Mouse (Mus musculus) stomach, embryonic 14.5 days (tissue): ENCODE data around the gene Krtap17-1. TPM values are rescaled to one million over a fixed set of nuclear protein-coding genes. Genes with fewer than 3 reads are reported as not detected.

Experiments
- ATAC-seq: fragments of 200-750 bp; cut with Nextera tagmentation; 2 replicates; pipeline ENCODE4 v1.8.0; 2017; ENCODE audit warnings: low read depth, moderate TSS enrichment; ENCODE audit not compliant: insufficient number of reproducible peaks, insufficient read depth, low FRiP score
- H3K27ac ChIP-seq: fragments of 300-500 bp; sonication (generic); 2 replicates; pipeline ENCODE4 v1.5.1; 2014; ENCODE audit warnings: mild to moderate bottlenecking, low read length, moderate library complexity, mixed read lengths
- H3K27me3 ChIP-seq: fragments of 300-500 bp; sonication (generic); 2 replicates; pipeline ENCODE4 v1.6.1; 2014; ENCODE audit warnings: low read length, control low read depth, mixed read lengths; ENCODE audit not compliant: control insufficient read depth, insufficient read depth
- H3K36me3 ChIP-seq: fragments of 300-500 bp; sonication (generic); 2 replicates; pipeline ENCODE4 v1.6.1; 2014; ENCODE audit warnings: mild to moderate bottlenecking, control low read depth, low read length, moderate library complexity, mixed read lengths; ENCODE audit not compliant: control insufficient read depth, insufficient read depth
- H3K4me1 ChIP-seq: fragments of 300-500 bp; sonication (generic); 2 replicates; pipeline ENCODE4 v1.6.1; 2014; ENCODE audit warnings: low read length, control low read depth, mixed read lengths; ENCODE audit not compliant: control insufficient read depth, insufficient read depth
- H3K4me2 ChIP-seq: fragments of 300-500 bp; sonication (generic); replicated peaks from 2 replicates; pipeline ENCODE4 v1.6.1; 2014; ENCODE audit warnings: low read depth, low read length, control low read depth
- H3K4me3 ChIP-seq: fragments of 300-500 bp; sonication (generic); 2 replicates; pipeline ENCODE4 v1.5.1; 2014; ENCODE audit warnings: low read depth, low read length, control low read depth
- H3K9ac ChIP-seq: fragments of 300-500 bp; sonication (generic); replicated peaks from 2 replicates; pipeline ENCODE4 v1.6.1; 2014; ENCODE audit warnings: low read depth, mild to moderate bottlenecking, control low read depth, low read length, moderate library complexity, mixed read lengths
- H3K9me3 ChIP-seq: fragments of 300-500 bp; sonication (generic); 2 replicates; pipeline ENCODE4 v1.6.1; 2016; ENCODE audit warnings: low read depth, low read length, control low read depth; ENCODE audit not compliant: control insufficient read depth
- WGBS: fragments of 180-500 bp; shearing (Covaris S2); extraction: QIAGEN DNeasy Blood & Tissue Kit; methylation state at CpG from one replicate; pipeline ENCODE4 v1.1.7; 2014; 5-methylcytosine and 5-hydroxymethylcytosine counted together
- polyA plus RNA-seq: library from polyadenylated mRNA; unstranded; fragments of >200 nt; fragmentation: Nextera tagmentation; extraction: Ambion mirVana; gene quantifications from 2 replicates; pipeline ENCODE4 v1.2.1, GENCODE M21; 2014

Krtap17-1 gene
- polyA plus RNA-seq, 1 experiment from 2014 or later: not detected

DNA sequence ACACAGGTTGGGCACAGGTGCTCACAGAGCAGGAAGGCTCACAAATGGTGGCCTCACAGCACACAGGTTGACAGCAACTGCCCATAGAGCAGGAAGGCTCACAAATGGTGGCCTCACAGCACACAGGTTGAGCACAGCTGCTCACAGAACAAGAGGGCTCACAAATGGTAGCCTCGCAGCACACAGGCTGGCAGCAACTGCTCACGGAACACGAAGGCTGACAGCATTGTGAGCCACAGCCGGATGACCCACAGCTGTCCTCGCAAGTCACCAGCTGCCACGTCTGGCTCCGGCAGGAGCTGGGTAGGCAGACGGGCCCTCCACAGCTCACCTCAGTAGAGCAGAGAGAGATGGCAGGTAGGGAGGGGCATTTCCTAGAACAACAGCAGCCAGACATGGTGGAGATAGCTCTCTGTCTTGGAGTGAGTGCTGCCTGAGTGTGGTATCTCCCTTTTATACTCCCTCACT lies 7.6 kb downstream of the Krtap17-1 start, which contains the start of gene Krtap16-1:
Gene Krtap16-1 (minus strand): TSS at position 418 of the 468 bp plus-strand sequence.
- no peak within 1 kb of the TSS for H3K27ac ChIP-seq
- no peak within 1 kb of the TSS for H3K9ac ChIP-seq
- no peak within 1 kb of the TSS for H3K4me2 ChIP-seq
- H3K36me3 ChIP-seq: no peaks in the 10 kb centered on the region
- ATAC-seq: no peak
- no peaks in the 10 kb centered on the region for H3K27me3 ChIP-seq
- H3K4me3 ChIP-seq: no peak within 1 kb of the TSS
- no peaks in the 10 kb centered on the region for H3K4me1 ChIP-seq
- 67% methylated on average over 8 of the region's 8 CpGs for WGBS
- H3K9me3 ChIP-seq: no peaks in the 10 kb centered on the region

- no peak for ATAC-seq
- no peak overlapping the region for H3K9ac ChIP-seq
Measured at GRCm38 (mm10) chr11:99985291-99986092, 8.3 kb downstream of the Krtap17-1 start.

GRCm38 (mm10) chr11:99983442-99983841 lies 10.4 kb downstream of the Krtap17-1 start:
- 93% methylated on average over 1 of the region's 1 CpGs for WGBS
- ATAC-seq: no peak

More at GRCm38 (mm10) chr11:99985291-99986092, 8.3 kb downstream of the Krtap17-1 start:
- Histone ChIP-seq H3K4me1 (no peaks in the 10 kb centered on the region), H3K9me3 (no peaks in the 10 kb centered on the region), H3K4me2 (no peak overlapping the region), H3K27ac (no peak overlapping the region), H3K27me3 (no peaks in the 10 kb centered on the region), H3K36me3 (no peaks in the 10 kb centered on the region), H3K4me3 (no peak overlapping the region)
- 79% methylated on average over 20 of the region's 20 CpGs for WGBS

DNA sequence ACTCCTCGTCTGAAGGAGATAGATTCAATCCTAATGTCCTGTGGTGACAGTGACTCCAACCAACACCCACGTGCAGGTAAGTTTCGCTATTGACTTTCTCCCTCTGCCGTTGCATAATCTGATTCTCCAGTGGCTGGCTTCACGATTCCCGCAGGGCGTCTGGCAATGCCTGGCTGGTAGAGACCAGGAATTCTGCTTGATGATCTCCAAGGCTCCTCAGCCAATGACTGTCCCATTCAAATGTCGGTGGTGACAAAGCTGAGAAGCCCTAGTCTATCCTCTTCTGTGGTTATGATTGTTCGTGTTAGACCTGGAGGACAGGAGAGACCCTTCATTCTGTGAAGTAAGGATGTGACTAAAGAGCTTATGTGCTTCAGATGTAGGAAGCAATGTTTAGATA lies 11.1 kb downstream of the Krtap17-1 start:
- no peak overlapping the region for H3K4me3 ChIP-seq
- no peak overlapping the region for H3K4me2 ChIP-seq
- no peak overlapping the region for H3K27ac ChIP-seq
- no peaks in the 10 kb centered on the region for H3K27me3 ChIP-seq
- no peaks in the 10 kb centered on the region for H3K9me3 ChIP-seq
- no peaks in the 10 kb centered on the region for H3K4me1 ChIP-seq
- no peaks in the 10 kb centered on the region for H3K36me3 ChIP-seq
- no peak overlapping the region for H3K9ac ChIP-seq
- ATAC-seq: no peak
- WGBS: 83% methylated on average over 9 of the region's 9 CpGs

More at GRCm38 (mm10) chr11:99983442-99983841, 10.4 kb downstream of the Krtap17-1 start:
- Histone ChIP-seq H3K27me3 (no peaks in the 10 kb centered on the region), H3K9me3 (no peaks in the 10 kb centered on the region), H3K36me3 (no peaks in the 10 kb centered on the region), H3K4me1 (no peaks in the 10 kb centered on the region), H3K27ac (no peak overlapping the region), H3K9ac (no peak overlapping the region), H3K4me2 (no peak overlapping the region), H3K4me3 (no peak overlapping the region)

GRCm38 (mm10) chr11:99978953-99979352 lies 14.8 kb downstream of the Krtap17-1 start, which contains the start of gene Krtap29-1:
Krtap29-1 (minus strand) TSS chr11:99979053.
- Histone ChIP-seq H3K9me3 (no peaks in the 10 kb centered on the region), H3K4me1 (no peaks in the 10 kb centered on the region), H3K27ac (no peak within 1 kb of the TSS), H3K4me3 (no peak within 1 kb of the TSS), H3K36me3 (no peaks in the 10 kb centered on the region), H3K9ac (no peak within 1 kb of the TSS), H3K4me2 (no peak within 1 kb of the TSS), H3K27me3 (no peaks in the 10 kb centered on the region)
- 72% methylated on average over 5 of the region's 5 CpGs for WGBS
- ATAC-seq: no peak

- WGBS: 8% methylated on average over 2 of the region's 2 CpGs
- H3K4me2 ChIP-seq: no peak overlapping the region
- H3K36me3 ChIP-seq: no peaks in the 10 kb centered on the region
- no peak overlapping the region for H3K9ac ChIP-seq
- no peak for ATAC-seq
- H3K9me3 ChIP-seq: no peaks in the 10 kb centered on the region
- no peak overlapping the region for H3K27ac ChIP-seq
- H3K27me3 ChIP-seq: no peaks in the 10 kb centered on the region
- no peak overlapping the region for H3K4me3 ChIP-seq
- H3K4me1 ChIP-seq: no peaks in the 10 kb centered on the region
Measured at GRCm38 (mm10) chr11:99965961-99966360, 27.8 kb downstream of the Krtap17-1 start.

GRCm38 (mm10) chr11:99964213-99964612 lies 29.6 kb downstream of the Krtap17-1 start:
- Histone ChIP-seq H3K4me3 (no peak overlapping the region), H3K36me3 (no peaks in the 10 kb centered on the region), H3K27ac (no peak overlapping the region), H3K9ac (no peak overlapping the region), H3K9me3 (no peaks in the 10 kb centered on the region), H3K4me2 (no peak overlapping the region), H3K4me1 (no peaks in the 10 kb centered on the region), H3K27me3 (no peaks in the 10 kb centered on the region)
- WGBS: 62% methylated on average over 6 of the region's 6 CpGs
- ATAC-seq: no peak

- H3K36me3 ChIP-seq: no peaks in the 10 kb centered on the region
- H3K27me3 ChIP-seq: no peaks in the 10 kb centered on the region
- no peak within 1 kb of the TSS for H3K27ac ChIP-seq
- H3K9me3 ChIP-seq: no peaks in the 10 kb centered on the region
- WGBS: 91% methylated on average over 2 of the region's 2 CpGs
- no peak within 1 kb of the TSS for H3K4me2 ChIP-seq
- H3K4me3 ChIP-seq: no peak within 1 kb of the TSS
- no peak for ATAC-seq
- H3K9ac ChIP-seq: no peak within 1 kb of the TSS
- H3K4me1 ChIP-seq: no peaks in the 10 kb centered on the region
Measured at GRCm38 (mm10) chr11:99948175-99948574, 45.6 kb downstream of the Krtap17-1 start, which contains the start of gene Krtap9-5. Krtap9-5 (plus strand) TSS chr11:99948475.
